Comparison of ENCODE assay signal across 18 mouse cellular contexts in genomic region chr9:100735993-100736645, GRCm38 (mm10).
DNase-seq lines count a peak whose midpoint lies in the region; ATAC-seq and TF ChIP-seq lines count a peak whose summit lies in the region.
"Had no signal": no experiment of that assay in that cellular context is flagged by ENCODE, and none has a peak within 500 bp of the region (broad histone marks: within the 10 kb centered on the region; RNA-seq: fewer than 3 reads in every experiment).

No protein-coding gene starts in this region.

- no peak for TF ChIP-seq POLR2A in kidney, adult 2 months (IDR thresholded peaks at IDR 0.05; ENCODE audit: low read depth, low read length)

- no peak overlapping the region; the same call in 1 of the 2 replicates for H3K4me3 ChIP-seq in G1E (ENCODE audit: low read depth, low read length)
- no peak overlapping the region for H3K4me3 ChIP-seq in kidney, adult 2 months (ENCODE audit: insufficient read depth, low read depth, low read length)
- H3K4me3 ChIP-seq: embryonic facial prominence, embryonic 10.5 days; forebrain, embryonic 10.5 days; midbrain, embryonic 15.5 days; neural tube, embryonic 13.5 days had no signal

- H3K27ac ChIP-seq in kidney, adult 2 months (ENCODE audit: insufficient read depth, low read depth, low read length): no peak overlapping the region
- H3K27ac ChIP-seq: embryonic facial prominence, embryonic 10.5 days; forebrain, embryonic 10.5 days; hindbrain, embryonic 14.5 days; midbrain, embryonic 15.5 days; neural tube, embryonic 13.5 days had no signal

- no peaks in the 10 kb centered on the region for H3K9me3 ChIP-seq in G1E (replicated peaks)
- H3K9me3 ChIP-seq: embryonic facial prominence, embryonic 10.5 days; forebrain, embryonic 10.5 days; midbrain, embryonic 15.5 days; neural tube, embryonic 13.5 days had no signal

- no peak for TF ChIP-seq CTCF in G1E (IDR thresholded peaks at IDR 0.05; ENCODE audit: low read depth, low read length)
- TF ChIP-seq CTCF in kidney, adult 2 months (conservative IDR thresholded peaks at IDR 0.05; ENCODE audit: insufficient read depth, insufficient read length, low read depth, low read length): no peak

- WGBS in kidney, adult 2 months: 82% methylated on average over 4 of the region's 4 CpGs

- H3K36me3 ChIP-seq in G1E (replicated peaks): peaks cover 4% of the 10 kb centered on the region
- H3K36me3 ChIP-seq in kidney, adult 2 months (ENCODE audit: control insufficient read depth, insufficient read depth, low read length): no peaks in the 10 kb centered on the region
- H3K36me3 ChIP-seq: midbrain, embryonic 15.5 days; neural tube, embryonic 13.5 days had no signal

- DNase-seq in G1E (ENCODE audit: low spot score) (peak; percentile 2), ZHBTc4 (ENCODE audit: low read depth, low spot score) (peak; percentile 34), liver (peak; percentile 39)
- no peak for DNase-seq in lung, postnatal 10 days
- no peak for DNase-seq in kidney, adult 2 months
- DNase-seq in adrenal gland, adult 2 months: no peak
- DNase-seq: adrenal gland, postnatal 36 days; cerebellum, adult 2 months; heart, adult 11 months; heart, postnatal 10 days; right cerebral cortex, adult 18-20 months had no signal

- H3K27me3 ChIP-seq in G1E (ENCODE audit: insufficient read depth, low read length): no peaks in the 10 kb centered on the region
- H3K27me3 ChIP-seq in kidney, adult 2 months (replicated peaks; ENCODE audit: control insufficient read depth, insufficient read depth, low read length): no peaks in the 10 kb centered on the region
- H3K27me3 ChIP-seq: CH12.LX; midbrain, embryonic 15.5 days; neural tube, embryonic 13.5 days had no signal

- ATAC-seq in G1E (ENCODE audit: extremely low read depth, insufficient number of reproducible peaks, low FRiP score, poor library complexity, severe bottlenecking): peak; percentile 67
- peak; percentile 76 for ATAC-seq in megakaryocyte progenitor cell, adult 5-6 weeks (replicated peaks; ENCODE audit: poor library complexity)
- ATAC-seq: midbrain, embryonic 15.5 days had no signal

- peaks cover 23% of the 10 kb centered on the region for H3K4me1 ChIP-seq in G1E (ENCODE audit: insufficient read depth, low read depth, low read length)
- H3K4me1 ChIP-seq in kidney, adult 2 months (ENCODE audit: control insufficient read depth, insufficient read depth, low read length): 0 out of 2 replicates have a peak, but pooled peaks cover 2% of the 10 kb centered on the region
- H3K4me1 ChIP-seq: midbrain, embryonic 15.5 days; neural tube, embryonic 13.5 days had no signal

Comparison
In these comparisons a context has a peak if more than half of its experiments do, and no peak if none do; other contexts are left out.
1. DNase-seq: peak in G1E (single experiment), ZHBTc4 (single experiment) and liver (single experiment); none in lung, postnatal 10 days (single experiment), kidney, adult 2 months (single experiment) and adrenal gland, adult 2 months (single experiment).